Mouse (Mus musculus): ENCODE data around the gene Nr1h2.

DNA sequence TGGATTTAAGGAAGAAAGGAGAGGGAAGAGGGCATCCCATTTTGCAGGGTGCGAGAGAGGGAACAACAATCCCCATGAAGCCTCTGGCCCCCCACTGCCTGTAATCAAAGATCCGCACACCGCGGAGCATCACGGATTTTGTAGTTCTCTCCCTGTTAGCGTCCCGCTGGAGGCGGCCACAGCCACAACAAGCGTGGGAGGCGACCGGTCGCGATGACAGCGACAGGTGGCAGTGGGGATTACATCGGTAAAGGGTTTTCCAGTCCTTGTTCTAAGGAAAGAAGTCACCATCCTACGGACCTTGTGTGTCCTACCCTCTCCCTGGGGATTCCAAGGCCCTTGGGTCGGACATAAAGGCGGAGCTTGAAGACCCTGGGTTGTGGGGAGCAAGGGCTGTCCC, 33.2 kb upstream of the Nr1h2 start:
- TF ChIP-seq CTCF (IDR thresholded peaks at IDR 0.05) (no peak), POLR2A (IDR thresholded peaks at IDR 0.05; ENCODE audit: insufficient read depth, low read depth, low read length) (no peak), EP300 (IDR thresholded peaks at IDR 0.05; ENCODE audit: insufficient read depth, low read depth, low read length) (no peak)

All from heart, adult 2 months (tissue).